Mouse (Mus musculus): ENCODE data around the gene Mrpl54. TPM values are rescaled to one million over a fixed set of nuclear protein-coding genes. Genes with fewer than 3 reads are reported as not detected.

Mrpl54 gene
- total and polyA plus RNA-seq, 3 experiments: 137 to 421 (median 157) TPM

DNA sequence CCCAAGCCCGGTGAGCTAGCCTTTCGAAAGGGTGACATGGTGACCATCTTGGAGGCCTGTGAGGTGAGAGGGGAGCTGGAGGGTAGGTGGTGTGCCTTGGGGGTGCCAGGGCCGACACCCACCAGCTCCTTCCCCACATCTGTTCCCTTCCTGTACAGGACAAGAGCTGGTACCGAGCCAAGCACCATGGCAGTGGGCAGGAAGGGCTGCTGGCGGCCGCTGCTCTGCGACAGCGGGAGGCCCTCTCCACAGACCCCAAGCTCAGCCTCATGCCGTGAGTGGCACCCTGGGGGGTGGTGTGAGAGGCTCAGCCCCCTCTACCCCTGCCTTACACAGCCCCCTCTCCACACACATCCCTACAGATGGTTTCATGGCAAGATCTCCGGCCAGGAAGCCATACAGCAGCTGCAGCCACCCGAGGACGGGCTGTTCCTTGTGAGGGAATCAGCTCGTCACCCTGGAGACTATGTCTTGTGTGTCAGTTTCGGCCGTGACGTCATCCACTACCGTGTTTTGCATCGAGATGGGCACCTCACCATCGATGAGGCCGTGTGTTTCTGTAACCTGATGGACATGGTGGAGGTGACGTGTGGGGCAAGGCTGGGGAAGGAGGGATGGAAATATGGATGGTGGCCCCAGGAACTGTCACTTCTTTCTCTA lies 7.4 kb downstream of the Mrpl54 start:
- H3K27ac ChIP-seq (ENCODE audit: control insufficient read depth, low read depth, low read length): no peak overlapping the region
- H3K4me1 ChIP-seq (ENCODE audit: control insufficient read depth in 1 of 2, insufficient read depth in 2 of 2, low read length in 2 of 2): no peaks in the 10 kb centered on the region
- no peaks in the 10 kb centered on the region for H3K79me2 ChIP-seq (ENCODE audit: control insufficient read depth, insufficient read depth, low read length, poor library complexity)
- H3K4me3 ChIP-seq (ENCODE audit: control insufficient read depth in 1 of 2, insufficient read depth in 1 of 2, low read depth in 2 of 2, low read length in 2 of 2): no peak overlapping the region
- DNase-seq (ENCODE audit: low read depth, low spot score): no peak
- H3K9me3 ChIP-seq (replicated peaks; ENCODE audit: insufficient read depth, low read length): no peaks in the 10 kb centered on the region
- no peaks in the 10 kb centered on the region for H3K27me3 ChIP-seq (ENCODE audit: control insufficient read depth in 1 of 2, insufficient read depth in 2 of 2, low read length in 2 of 2)
- TF ChIP-seq MAFK (IDR thresholded peaks at IDR 0.05; ENCODE audit: borderline replicate concordance, low read depth, low read length) (no peak), CHD1 (IDR thresholded peaks at IDR 0.05; ENCODE audit: low read depth, low read length) (no peak), MAX (IDR thresholded peaks at IDR 0.05; ENCODE audit: low read length) (no peak), JUND (IDR thresholded peaks at IDR 0.05; ENCODE audit: low read depth, low read length) (no peak), MYB (IDR thresholded peaks at IDR 0.05; ENCODE audit: low read depth, low read length) (no peak), POLR2AphosphoS5 (IDR thresholded peaks at IDR 0.05; ENCODE audit: borderline replicate concordance, low read depth, low read length) (0 out of 2 replicates have a peak, but pooled peaks have one; percentile 21), CHD2 (IDR thresholded peaks at IDR 0.05; ENCODE audit: low read length) (no peak), CTCF (IDR thresholded peaks at IDR 0.05 in 2 of 3, conservative IDR thresholded peaks at IDR 0.05 in 1 of 3; ENCODE audit: control insufficient read depth in 1 of 3, insufficient read depth in 1 of 3, low read depth in 2 of 3, low read length in 3 of 3, poor library complexity in 1 of 3, severe bottlenecking in 1 of 3) (no peak)
- no peak overlapping the region for H3K9ac ChIP-seq (ENCODE audit: control insufficient read depth, low read depth, low read length, poor library complexity, severe bottlenecking)
- H3K36me3 ChIP-seq (ENCODE audit: control insufficient read depth in 1 of 2, insufficient read depth in 2 of 2, low read length in 2 of 2): no peaks in the 10 kb centered on the region

DNA sequence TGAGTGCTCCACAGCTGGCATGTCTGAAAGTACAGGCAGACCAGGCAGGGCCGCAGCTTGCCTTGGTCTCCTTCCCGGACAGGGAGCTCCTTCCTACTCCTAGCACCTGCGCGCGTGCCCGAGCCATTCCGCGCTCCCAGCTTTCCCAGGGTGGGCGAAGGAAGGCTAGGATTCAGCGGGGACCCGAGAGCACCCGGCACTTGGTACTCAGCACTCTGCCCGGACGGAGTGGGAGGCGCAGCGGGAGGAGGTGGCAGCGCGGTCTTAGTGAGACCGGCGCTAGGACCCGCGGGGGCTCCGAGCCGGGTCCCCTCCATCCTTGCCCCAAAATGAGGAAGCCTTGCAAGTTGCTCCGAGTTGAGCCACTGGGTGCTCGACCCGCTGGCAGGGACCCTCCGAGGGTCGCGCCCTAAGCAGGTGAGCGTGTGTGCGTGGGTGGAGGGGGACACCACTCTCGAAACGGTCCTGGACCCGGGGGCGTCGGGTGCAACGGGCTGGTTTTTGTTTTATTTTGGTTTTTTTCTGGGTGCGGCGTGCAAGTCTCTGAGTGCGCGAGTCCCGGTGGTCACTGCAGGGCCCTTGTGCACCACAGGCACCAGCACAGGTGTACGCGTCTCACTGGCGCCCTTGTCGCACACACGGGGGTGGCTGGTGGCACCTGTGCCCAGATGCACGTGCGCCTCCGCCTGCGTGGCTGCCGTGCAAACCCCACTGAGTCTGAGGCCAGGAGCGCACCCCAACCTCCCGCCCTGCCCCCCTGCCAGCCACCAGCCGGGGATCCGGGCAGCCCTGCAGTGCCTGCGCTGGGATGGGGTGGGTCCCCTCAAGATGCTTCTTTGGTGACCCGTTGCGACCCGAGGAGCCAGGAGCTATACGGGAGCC lies 9.3 kb downstream of the Mrpl54 start:
- H3K4me1 ChIP-seq (ENCODE audit: control insufficient read depth in 1 of 2, insufficient read depth in 2 of 2, low read length in 2 of 2): no peaks in the 10 kb centered on the region
- DNase-seq (ENCODE audit: low read depth, low spot score): no peak
- H3K27ac ChIP-seq (ENCODE audit: control insufficient read depth, low read depth, low read length): no peak overlapping the region
- H3K9me3 ChIP-seq (replicated peaks; ENCODE audit: insufficient read depth, low read length): no peaks in the 10 kb centered on the region
- H3K9ac ChIP-seq (ENCODE audit: control insufficient read depth, low read depth, low read length, poor library complexity, severe bottlenecking): no peak overlapping the region
- no peak for TF ChIP-seq POLR2A (IDR thresholded peaks at IDR 0.05; ENCODE audit: control insufficient read depth in 1 of 2, insufficient read depth in 1 of 2, low read depth in 1 of 2, low read length in 2 of 2, poor library complexity in 1 of 2)
- TF ChIP-seq SMC3 (IDR thresholded peaks at IDR 0.05; ENCODE audit: low read depth, low read length): no peak
- H3K36me3 ChIP-seq (ENCODE audit: control insufficient read depth in 1 of 2, insufficient read depth in 2 of 2, low read length in 2 of 2): no peaks in the 10 kb centered on the region
- H3K27me3 ChIP-seq (ENCODE audit: control insufficient read depth in 1 of 2, insufficient read depth in 2 of 2, low read length in 2 of 2): no peaks in the 10 kb centered on the region
- no peaks in the 10 kb centered on the region for H3K79me2 ChIP-seq (ENCODE audit: control insufficient read depth, insufficient read depth, low read length, poor library complexity)
- H3K4me3 ChIP-seq (ENCODE audit: control insufficient read depth in 1 of 2, insufficient read depth in 1 of 2, low read depth in 2 of 2, low read length in 2 of 2): no peak overlapping the region

DNA sequence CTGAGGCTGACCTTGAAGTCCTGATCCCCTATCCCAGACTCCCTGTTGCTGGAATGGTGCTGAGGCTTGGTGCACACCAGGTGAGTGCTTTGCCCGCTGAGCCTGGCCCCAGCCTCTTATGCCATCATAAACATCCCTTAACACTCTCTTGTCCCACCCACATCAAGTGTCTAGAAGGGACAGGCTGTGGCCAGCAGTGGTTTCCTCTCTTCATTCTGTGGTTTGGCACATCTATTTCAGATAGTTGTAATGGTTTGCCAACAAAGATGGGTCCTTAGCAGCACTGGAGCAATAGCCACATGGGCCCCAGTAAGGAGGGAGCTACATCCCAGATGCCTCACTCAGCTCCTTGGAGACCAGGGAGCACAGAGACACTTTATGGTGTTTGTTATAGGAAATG lies 11.8 kb downstream of the Mrpl54 start:
- Histone ChIP-seq H3K4me1 (ENCODE audit: control insufficient read depth in 1 of 2, insufficient read depth in 2 of 2, low read length in 2 of 2) (no peaks in the 10 kb centered on the region), H3K27me3 (ENCODE audit: control insufficient read depth in 1 of 2, insufficient read depth in 2 of 2, low read length in 2 of 2) (no peaks in the 10 kb centered on the region), H3K9ac (ENCODE audit: control insufficient read depth, low read depth, low read length, poor library complexity, severe bottlenecking) (no peak overlapping the region), H3K4me3 (ENCODE audit: control insufficient read depth in 1 of 2, insufficient read depth in 1 of 2, low read depth in 2 of 2, low read length in 2 of 2) (no peak overlapping the region), H3K27ac (ENCODE audit: control insufficient read depth, low read depth, low read length) (no peak overlapping the region), H3K79me2 (ENCODE audit: control insufficient read depth, insufficient read depth, low read length, poor library complexity) (no peaks in the 10 kb centered on the region), H3K36me3 (ENCODE audit: control insufficient read depth in 1 of 2, insufficient read depth in 2 of 2, low read length in 2 of 2) (no peaks in the 10 kb centered on the region), H3K9me3 (replicated peaks; ENCODE audit: insufficient read depth, low read length) (no peaks in the 10 kb centered on the region)
- TF ChIP-seq EP300 (IDR thresholded peaks at IDR 0.05; ENCODE audit: low read depth in 1 of 2, low read length in 2 of 2) (no peak), TCF12 (IDR thresholded peaks at IDR 0.05; ENCODE audit: low read depth, low read length) (no peak), RAD21 (IDR thresholded peaks at IDR 0.05; ENCODE audit: low read depth, low read length) (no peak), UBTF (IDR thresholded peaks at IDR 0.05; ENCODE audit: borderline replicate concordance, insufficient read depth, low read depth, low read length) (no peak), GABPA (IDR thresholded peaks at IDR 0.05; ENCODE audit: low read depth, low read length) (no peak), ELF1 (IDR thresholded peaks at IDR 0.05; ENCODE audit: low read depth, low read length) (no peak), MYB (IDR thresholded peaks at IDR 0.05; ENCODE audit: low read depth, low read length) (no peak), MAX (IDR thresholded peaks at IDR 0.05; ENCODE audit: low read length) (no peak), NRF1 (IDR thresholded peaks at IDR 0.05; ENCODE audit: insufficient read depth, low read depth, low read length, poor library complexity, severe bottlenecking) (no peak), ZC3H11A (IDR thresholded peaks at IDR 0.05; ENCODE audit: low read depth, low read length) (no peak), POLR2A (IDR thresholded peaks at IDR 0.05; ENCODE audit: control insufficient read depth in 1 of 2, insufficient read depth in 1 of 2, low read depth in 1 of 2, low read length in 2 of 2, poor library complexity in 1 of 2) (no peak), CHD2 (IDR thresholded peaks at IDR 0.05; ENCODE audit: low read length) (no peak), MYC (IDR thresholded peaks at IDR 0.05; ENCODE audit: low read depth, low read length) (no peak), JUND (IDR thresholded peaks at IDR 0.05; ENCODE audit: low read depth, low read length) (no peak), BHLHE40 (IDR thresholded peaks at IDR 0.05; ENCODE audit: borderline replicate concordance, low read depth, low read length) (no peak), HCFC1 (IDR thresholded peaks at IDR 0.05; ENCODE audit: low read depth, low read length) (no peak), RCOR1 (IDR thresholded peaks at IDR 0.05; ENCODE audit: low read depth, low read length) (no peak)
- no peak for DNase-seq (ENCODE audit: low read depth, low spot score)

Measured in MEL (cell line).